Mouse (Mus musculus) kidney, postnatal 36 days (tissue): ENCODE data around the gene Smarca2.

Source experiments
- DNase-seq, 2 experiments: peaks; one replicate each; pipeline ENCODE4 v3.0.0; 2021 to 2022; ENCODE audit warnings: mixed read lengths in 2 of 2

Smarca2 gene

DNA sequence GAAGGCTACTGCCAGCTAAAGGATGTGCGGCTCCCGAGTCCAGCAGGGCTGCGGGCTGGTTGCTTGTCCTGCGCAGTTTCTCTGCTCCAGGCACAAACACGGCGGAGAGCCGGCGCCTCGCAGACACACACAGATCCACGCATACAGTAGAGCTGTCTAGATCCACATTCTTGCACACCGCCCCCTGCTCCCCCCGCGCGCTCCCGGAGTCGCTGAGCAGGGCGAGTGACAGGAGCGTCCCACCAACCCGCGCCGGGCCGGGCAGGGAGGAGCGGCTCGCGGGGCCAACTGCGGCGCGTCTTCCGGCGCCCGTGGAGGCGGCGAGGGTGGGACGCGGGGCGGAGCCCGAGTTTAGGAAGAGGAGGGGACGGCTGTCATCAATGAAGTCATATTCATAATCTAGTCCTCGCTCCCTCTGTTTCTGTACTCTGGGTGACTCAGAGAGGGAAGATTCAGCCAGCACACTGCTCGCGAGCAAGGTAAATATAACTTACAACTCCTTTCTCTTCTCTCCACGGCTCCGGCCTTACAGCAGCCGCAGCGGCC, at the start of gene Smarca2:
Gene Smarca2 (plus strand): TSS at position 296 of the 546 bp plus-strand sequence.
- peak; percentile 98 to 99 for DNase-seq

DNA sequence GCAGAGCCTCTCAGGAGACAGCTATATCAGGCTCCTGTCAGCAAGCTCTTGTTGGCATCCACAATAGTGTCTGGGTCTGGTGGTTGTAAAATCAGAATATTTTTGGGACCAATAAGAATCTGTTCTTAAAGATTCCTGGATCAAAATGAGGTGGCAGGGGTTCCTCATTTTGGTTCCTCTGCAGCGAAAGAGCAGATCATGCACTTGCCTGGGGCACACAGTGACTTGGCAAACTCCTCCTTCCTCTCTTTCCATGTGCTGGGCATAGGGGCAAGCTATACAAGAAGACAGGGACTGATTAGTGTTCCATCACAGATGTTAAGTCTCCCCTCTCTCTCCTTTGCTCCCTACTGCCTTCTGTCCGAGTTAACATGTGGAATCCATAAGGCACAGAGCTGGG, 40.0 kb upstream of the Smarca2 start:
- no peak for DNase-seq

DNA sequence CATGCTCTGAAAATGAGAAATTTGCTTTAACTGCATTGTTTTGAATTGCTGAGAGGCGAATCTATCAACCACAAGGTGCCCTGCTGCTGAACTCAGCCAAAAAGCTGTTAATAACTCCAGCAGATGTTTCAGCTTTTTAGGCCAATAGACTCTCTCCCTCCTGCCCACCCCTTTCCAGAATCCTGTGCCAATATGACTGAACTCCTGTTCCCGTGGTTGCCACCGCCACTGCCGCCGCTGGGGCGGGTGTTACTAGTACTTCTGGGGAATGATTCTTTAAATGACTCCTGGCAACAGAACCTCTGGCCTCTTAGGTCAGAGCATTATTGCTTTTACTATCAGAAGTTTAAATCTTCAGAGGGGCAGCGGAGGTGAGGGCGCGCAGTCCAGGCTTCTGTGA, 38.7 kb upstream of the Smarca2 start:
- DNase-seq: peak; percentile 24 to 67

DNA sequence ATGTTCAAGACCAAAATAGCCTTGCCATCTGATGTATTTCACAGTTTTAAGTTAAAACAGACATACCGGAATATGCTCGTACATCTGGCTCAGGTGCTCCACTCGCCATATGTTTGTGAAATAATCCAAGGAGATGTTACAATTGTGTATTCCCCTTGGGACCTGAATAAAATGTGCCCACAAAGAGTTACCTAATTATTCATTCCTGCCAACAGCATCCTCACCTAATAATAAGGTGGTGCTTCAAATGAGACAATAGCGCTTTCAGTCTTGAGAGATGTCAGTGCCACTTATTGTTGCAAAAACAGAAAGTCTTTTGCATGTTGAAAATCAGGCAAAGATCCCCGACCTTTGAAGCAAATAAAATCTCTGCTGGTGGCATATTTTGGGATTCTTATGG, 36.6 kb upstream of the Smarca2 start:
- no peak for DNase-seq

DNA sequence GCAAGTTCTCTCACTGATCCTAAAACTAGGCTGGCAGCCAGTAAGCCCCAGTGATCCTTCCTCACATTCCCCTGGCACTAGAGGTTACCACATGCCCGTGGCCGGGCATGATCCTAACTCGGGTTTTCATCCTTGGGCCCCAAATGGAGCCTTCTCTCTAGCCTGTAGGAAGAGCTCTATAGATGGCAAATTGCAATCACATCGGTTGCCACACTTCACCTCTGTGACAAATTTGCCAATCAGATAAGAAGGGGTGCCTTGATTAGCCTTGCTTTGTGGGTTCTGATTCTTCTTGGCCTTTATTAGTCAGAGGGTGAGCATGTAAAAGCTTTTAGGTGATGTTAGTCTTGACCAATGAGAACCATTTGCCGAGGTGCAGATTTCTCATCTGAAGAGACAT, 35.9 kb upstream of the Smarca2 start:
- no peak for DNase-seq

DNA sequence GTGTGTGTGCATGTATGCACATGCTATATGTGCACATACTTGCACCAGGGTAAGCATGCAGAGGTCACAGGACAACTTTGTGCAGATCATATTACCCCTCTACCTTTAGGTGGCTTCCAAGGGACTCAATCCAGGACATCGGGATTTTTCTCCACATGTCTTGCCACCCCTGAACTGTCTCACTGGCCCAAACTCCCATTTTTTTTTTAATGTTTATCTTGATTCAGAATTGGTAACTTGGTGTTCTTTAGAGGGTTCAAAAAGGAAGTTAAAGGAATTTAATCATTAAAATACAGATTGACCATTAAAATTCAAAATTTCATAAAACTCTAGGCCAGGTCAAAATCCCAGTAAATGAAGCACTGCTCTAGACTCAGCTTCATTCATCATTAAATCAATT, 35.4 kb upstream of the Smarca2 start:
- DNase-seq: no peak

DNA sequence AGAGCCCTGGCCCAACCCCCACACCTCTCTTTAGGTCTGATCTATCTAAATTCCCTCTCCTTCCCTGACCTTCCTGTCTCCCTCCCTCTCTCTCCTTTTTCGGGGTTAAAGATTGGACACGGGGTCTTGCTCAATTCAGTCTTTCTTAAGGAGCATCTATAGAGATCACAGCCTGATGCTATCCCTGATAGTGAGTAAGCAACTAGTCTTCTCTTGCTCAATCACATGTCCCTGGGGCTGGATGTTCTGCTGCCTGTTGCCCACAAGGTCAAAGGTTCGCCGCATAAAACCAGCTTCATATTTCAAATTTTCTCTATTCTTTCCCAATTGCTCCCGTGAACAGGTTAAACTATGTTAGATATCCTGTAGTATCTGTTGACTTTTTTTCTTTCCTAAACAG, 25.2 kb upstream of the Smarca2 start:
- peak; percentile 50 to 56 for DNase-seq

DNA sequence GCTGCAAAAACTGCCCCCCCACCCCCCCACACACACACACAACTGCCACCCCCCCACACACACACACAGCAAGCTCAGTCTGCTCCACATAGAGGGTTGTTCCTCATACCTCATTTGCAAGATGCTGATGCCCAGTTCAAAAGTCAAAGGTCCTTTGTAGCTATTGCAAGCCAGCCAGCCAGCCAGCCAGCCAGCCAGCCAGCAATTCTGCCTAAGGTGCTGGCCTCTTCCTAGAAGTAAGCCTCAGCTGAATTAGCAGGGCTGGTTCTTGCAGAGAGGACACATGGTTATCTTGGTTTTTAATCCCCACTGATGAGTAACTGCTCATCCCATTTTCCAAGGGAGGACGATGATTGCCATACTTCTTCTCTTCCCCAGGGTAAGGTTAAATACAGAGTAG, 24.8 kb upstream of the Smarca2 start:
- peak; percentile 64 to 80 for DNase-seq

DNA sequence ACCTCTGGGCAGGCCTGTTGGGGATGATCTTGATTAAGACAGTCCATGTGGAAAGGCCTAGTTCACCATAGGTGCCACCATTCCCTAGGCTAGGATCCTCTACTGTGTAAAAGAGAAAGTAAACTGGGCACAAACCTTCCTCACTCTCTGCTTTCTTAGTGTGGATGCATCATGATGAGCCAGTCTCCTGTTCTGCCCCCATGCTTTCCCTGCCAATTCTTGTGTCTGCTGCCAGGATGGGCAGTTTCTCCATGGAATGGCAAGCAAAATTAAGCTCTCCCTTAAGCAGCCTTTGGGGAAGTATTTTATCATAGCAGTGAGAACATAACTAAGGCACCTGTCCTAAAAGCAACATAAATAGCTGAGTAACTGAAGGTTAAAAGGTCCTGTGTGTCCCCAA, 10.2 kb upstream of the Smarca2 start:
- no peak for DNase-seq

DNA sequence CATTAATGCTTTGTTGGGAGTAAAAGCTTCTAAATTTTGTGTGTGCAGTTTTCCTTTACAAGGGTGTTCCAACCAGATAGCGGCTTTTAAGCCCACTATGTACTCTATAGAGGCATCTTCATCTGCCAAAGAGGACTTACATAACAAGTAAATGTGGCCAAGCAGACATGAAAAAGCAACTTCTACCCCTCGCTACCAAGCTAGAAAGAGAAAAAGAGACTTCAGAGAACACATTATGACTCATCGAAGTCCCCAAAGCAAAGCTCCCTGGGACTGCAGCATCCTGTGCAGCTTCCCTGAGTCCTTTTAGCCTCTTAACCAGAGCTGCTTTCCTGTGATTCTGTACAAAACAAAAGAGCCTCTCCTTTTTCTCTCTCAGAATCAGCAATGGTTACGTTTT, 3.4 kb upstream of the Smarca2 start:
- no peak for DNase-seq

DNA sequence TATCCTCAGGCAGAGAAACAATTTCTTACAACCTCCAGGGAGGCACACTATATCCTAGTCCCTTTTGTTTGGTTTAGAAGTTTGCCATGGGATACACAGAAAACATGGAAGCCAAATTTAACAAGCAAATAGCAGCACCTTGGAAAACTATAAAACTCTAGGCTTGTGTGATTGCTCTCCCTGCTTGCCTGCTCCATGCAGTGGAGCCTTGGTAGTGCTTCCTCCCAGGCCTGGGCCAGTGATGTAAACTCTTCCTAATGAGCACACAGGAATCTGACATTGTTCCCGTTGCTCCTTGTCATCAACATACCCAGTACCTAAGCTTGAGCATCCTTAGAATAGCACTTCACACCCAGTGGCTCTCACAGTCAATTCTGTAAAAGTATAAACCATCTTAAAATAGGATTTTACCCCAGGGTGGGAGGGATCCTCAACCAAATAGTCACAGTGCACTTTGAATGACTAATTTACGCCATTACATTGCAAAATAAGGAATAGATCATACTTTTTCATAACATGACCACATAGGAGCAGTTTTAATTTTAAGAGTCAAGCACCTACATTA, 1.5 kb upstream of the Smarca2 start:
- DNase-seq: no peak

DNA sequence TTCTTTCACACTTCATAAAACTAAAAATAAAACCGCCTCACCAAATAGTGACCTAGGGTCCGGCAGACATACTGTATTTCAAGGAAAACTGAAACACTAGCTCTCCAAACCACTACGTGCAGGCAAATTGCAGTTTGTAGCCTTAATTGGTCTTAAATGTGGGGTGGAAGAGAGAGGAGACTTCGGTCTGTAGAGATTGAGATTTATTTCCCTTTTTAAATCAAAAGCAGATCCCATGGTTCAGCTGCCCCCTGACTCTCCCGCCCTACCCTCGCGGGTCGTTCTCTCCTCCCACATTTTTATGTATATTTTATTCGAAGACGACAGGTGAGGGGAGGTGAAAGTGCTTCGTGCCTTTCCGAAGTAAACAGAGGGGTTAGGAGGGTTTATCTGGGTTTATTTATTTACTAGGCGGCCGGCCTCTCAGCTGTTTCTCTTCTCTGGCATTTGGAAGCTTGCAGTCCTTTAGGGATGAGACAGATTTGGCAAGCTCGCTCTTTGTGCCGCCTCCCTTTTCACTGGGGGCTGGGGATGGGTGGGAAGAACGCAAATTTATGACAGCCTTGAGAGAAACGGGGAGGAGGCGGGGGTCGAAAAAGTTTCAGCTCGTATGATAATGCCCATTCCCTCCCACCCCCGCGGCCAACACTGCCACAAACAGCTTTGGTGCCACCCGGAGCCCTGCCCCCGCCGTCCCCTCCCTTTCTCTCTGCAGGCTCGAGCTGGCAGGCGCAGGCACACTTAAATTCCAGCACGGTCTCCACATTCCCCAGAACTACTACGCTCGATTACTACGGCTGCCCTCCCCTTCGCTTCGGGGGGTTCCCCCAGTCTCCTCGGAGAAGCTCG, 720 bp upstream of the Smarca2 start:
- DNase-seq: peak; percentile 65 to 77

DNA sequence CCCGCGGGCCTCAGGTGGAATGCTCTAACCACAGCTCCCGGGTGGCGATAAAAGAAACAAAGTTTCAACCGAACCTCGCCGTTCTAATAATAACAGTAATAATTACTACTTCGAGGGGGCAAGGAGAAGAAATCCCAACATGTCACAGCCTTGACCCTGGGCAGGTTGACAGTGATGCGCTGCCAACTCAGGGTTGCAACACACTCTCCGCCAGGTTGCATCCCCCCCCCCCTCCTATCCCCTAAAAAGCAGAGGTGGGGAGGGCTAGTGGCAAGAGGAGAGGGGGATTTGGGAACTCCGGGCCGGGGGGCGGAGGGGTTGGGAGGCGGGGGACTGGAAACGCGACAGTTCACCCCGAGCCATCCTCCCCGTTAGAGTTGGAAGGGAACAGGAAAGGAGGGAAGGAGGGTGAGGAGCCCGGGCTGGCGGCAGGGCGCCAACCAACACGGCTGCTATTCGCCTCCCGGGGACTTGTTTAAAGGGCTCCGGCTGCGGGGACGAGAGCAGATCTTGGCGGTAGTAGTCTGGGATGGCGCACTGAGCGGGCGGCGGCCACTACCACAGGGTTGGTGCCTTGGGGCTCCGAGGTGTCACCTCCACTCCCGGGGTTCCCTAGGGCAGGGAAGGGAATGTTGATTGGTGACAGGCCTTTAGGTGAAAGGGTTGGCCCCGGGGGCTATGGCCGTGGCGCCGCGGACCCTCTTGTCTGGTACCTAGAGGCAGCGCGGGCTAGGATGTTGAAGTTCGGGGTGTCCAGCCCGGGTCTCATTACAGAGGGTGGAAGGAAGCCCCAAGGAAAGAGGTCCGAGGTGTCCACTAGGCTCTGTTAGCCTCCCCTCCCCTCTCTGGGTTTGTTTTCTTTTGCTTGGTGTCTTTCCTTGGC, 829 bp downstream of the Smarca2 start:
- DNase-seq: peak; percentile 57 to 81

DNA sequence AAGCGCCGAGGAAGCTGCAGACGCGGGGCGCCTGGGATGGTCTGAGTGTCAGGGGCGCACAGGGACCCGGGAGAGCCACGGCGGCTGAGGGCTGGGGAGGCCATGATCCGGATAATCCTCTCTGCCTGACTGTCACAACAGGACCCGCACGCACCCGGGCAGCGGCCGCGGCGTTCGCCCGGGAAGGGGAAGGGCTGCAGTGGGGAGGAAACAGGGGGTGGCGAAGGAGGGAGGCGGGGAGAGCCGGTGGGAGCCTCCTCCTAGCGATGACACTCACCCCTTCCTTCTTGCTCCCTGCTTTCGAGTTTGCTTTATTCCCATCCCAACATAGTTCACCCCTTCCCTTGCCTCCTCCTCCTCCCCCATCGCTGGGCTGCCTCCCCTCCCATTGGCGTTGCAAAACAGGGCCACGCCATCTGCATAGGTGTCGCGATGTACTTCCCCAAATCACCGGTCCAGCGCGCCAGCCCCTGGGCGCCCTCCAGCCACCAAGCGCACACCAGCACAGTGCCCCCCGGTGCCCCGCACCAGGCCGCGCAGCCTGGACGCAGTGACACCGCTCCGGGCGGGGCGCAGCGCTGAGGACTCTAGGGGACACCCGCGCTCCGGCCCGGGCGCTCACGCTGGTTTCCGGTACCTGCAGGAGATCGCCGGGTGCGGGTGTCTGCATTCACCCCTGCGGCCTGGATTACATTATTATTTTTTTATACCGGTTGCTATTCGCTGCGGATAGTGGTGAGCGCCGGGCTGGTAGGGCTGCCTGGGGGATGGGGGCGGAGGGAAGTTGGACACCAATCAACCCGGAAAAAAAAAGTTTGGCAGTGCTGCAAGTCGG, 1.7 kb downstream of the Smarca2 start:
- peak; percentile 68 to 78 for DNase-seq

DNA sequence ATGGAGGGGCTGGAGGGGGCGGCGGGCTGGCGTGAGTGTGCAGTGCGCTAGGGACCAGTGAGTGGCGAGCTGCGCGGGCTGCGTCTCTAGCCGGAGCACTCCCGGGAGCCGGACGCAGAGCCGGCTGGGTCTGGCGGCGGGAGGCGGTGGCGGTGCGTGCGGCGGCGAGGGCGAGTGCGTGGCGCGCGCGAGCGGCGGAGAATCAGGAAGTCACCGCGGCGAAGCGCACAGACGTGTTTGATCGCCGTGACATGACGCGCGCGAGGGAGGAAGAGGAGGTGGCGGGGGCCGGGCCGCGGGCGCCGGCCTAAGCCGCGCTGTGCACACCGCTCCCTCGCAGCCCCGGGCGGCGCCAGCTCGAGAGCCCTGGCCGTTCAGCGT, 2.3 kb downstream of the Smarca2 start:
- peak; percentile 69 to 83 for DNase-seq

DNA sequence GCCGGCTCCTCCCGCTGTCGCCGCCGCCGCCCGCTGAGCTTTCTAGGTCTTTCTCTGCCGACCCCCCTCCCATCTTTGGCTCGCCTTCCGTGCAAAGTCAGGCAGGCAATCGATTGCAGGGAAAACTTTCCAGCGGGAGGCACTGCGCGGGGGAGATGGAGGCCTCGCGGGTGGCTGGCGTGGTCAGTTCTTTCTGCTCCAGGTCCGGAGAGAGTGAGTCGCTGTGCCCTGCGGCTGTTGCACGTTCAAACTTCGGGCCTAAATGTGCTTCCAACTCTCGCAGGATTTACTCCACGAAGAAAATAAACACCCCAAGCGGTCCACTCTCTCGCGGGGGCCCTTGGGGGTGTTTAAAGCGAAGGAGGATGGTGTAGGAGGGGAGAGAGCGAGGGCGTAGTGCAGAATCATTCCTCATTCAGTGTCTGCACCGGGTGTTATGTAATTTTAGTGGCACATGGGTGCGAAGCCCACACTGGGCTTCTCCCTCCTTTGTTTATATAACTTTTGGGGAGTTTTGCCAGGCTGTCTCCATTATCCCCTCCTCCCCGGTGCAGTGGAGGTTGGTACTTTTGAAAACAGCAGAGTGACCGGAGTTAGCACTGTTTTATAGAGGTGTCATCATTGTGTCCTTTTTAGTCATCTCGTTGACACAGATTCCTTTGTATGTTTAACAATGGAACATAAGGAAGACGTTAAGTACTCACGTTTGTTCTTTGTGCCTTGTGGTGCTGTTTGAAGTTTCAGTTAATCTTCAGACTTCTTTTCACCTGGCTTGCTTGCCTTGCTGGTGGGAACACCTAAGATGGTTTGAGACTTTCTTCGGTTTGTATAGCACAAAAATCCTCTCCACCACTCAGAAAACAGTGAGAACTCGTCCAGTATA, 2.9 kb downstream of the Smarca2 start:
- peak; percentile 64 to 74 for DNase-seq

DNA sequence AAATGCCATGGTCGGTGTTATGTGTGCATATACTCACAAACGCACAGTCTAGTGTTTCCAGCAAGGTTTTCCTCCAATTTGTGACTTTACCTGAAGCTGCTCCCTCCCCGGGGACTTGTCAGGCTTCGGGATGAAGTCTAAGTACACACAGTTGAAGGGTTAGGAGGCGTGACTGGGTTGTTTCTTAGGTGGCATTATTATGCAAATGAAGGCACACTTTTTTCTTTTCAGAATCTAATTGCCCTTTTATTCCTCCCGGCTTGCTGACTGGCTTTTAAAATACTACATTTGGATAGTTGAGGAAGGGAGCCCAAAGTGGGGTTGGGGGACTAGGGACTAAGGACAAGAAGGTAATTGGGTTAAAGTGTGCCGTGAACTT, 3.6 kb downstream of the Smarca2 start:
- peak; percentile 35 to 49 for DNase-seq

DNA sequence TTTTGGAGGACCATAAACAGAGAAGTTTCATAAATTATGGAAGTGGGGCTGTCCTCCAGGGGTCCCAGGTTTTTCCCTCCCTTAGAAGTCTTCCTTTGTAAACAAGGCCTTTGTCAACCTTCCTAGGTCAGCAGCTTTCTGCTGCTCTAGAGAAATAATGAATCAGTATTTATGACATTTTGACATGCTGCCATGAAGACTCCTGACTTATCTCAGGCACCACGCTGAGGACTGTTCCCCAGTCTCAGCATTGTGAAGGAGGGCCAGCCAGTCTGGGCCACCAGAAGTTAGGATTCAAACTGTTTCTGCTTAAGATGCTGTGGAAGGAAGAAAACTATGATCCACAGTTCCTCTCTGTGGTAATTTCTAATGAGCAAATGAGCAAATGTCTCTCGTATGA, 4.8 kb downstream of the Smarca2 start:
- no peak for DNase-seq

DNA sequence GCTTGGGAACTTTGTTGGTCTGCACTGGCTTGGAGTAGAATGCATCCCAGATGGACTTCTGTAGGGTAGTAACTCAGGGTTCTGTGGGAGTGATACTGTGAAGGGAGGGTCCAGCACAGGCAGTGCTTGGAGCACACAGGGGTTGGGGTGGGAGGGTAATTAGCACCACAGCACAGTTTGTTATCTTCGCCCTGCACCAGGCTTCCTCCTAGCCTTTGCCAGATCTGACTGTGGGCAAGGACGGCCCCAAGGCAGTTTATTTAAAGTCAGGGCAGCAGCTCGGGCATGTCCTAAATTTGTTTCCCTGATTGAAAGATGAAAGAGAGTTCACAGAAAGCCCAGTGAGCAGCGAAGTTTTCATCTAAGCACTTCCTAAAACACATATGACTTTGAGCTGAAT, 8.1 kb downstream of the Smarca2 start:
- DNase-seq: no peak

DNA sequence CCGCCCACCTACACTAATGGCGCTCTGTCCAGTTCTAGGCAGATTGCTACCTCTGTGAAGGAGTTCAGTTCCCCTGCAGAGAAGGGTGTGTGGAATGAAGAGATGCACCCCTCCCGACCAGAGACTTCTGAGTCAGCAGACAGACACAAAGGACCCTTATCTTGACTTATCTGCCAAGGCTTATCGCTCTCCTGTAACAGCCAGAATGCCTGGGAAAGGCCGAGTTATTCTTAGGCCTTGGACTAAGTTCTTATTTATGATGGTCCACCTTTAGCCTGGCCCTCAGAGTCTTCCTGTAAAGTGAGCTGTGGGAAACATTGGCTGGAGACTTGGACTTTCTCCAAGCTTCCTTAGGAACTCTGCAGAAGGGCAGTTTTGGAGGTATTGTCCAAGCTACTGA, 8.8 kb downstream of the Smarca2 start:
- peak; percentile 28 to 42 for DNase-seq

DNA sequence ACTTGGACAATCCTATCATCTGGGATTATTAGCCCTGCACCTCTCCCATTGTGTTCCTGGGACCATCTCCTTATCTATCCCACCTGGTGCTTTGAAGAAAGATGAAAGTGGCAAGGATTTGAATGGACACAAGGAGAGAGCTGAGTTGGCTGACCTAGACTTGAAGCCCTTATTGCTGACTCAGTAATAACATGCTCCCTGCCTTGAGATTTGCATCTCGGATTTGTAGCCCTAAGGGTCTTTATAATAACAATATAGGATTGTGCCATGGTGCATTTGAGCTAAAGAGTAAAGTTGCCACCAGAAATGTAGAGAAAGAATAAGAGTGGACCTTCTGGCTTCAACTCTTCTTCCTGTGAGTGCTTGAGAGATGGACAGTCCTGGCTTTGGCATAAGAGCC, 11.4 kb downstream of the Smarca2 start:
- DNase-seq: no peak
